Mouse (Mus musculus) heart, embryonic 11.5 days (tissue): ENCODE results near the gene Scyl1. TPM values are rescaled to one million over a fixed set of nuclear protein-coding genes. Genes with fewer than 3 reads are reported as not detected.

ENCODE experiments used
- ATAC-seq: fragments of 200-750 bp; cut with Nextera tagmentation; replicated peaks from 2 replicates; pipeline ENCODE4 v1.8.0; 2017; ENCODE audit warnings: moderate library complexity; ENCODE audit not compliant: insufficient number of reproducible peaks, low FRiP score, low TSS enrichment
- H3K27ac ChIP-seq: fragments of 300-500 bp; sonication (generic); 2 replicates; pipeline ENCODE4 v1.5.1; 2014; ENCODE audit warnings: mild to moderate bottlenecking, low read depth, low read length
- H3K27me3 ChIP-seq: fragments of 300-500 bp; sonication (generic); 2 replicates; pipeline ENCODE4 v1.6.1; 2014; ENCODE audit warnings: mild to moderate bottlenecking, low read length, mixed read lengths; ENCODE audit not compliant: control insufficient read depth, insufficient read depth
- H3K36me3 ChIP-seq: fragments of 300-500 bp; sonication (generic); 2 replicates; pipeline ENCODE4 v1.6.1; 2014; ENCODE audit warnings: mild to moderate bottlenecking, low read length, moderate library complexity, mixed read lengths; ENCODE audit not compliant: control insufficient read depth, insufficient read depth
- H3K4me1 ChIP-seq: fragments of 300-500 bp; sonication (generic); 2 replicates; pipeline ENCODE4 v1.6.1; 2014; ENCODE audit warnings: low read length; ENCODE audit not compliant: control insufficient read depth, insufficient read depth
- H3K4me2 ChIP-seq: fragments of 300-500 bp; sonication (generic); 2 replicates; pipeline ENCODE4 v1.6.1; 2014; ENCODE audit warnings: mild to moderate bottlenecking, moderate library complexity
- H3K4me3 ChIP-seq: fragments of 300-500 bp; sonication (generic); 2 replicates; pipeline ENCODE4 v1.5.1; 2014; ENCODE audit warnings: low read depth, low read length
- H3K9ac ChIP-seq: fragments of 300-500 bp; sonication (generic); 2 replicates; pipeline ENCODE4 v1.6.1; 2014; ENCODE audit warnings: mild to moderate bottlenecking, low read depth, low read length, moderate library complexity
- H3K9me3 ChIP-seq: fragments of 300-500 bp; sonication (generic); replicated peaks from 2 replicates; pipeline ENCODE4 v1.6.1; 2016; ENCODE audit warnings: low read length; ENCODE audit not compliant: control insufficient read depth
- WGBS: fragments of 180-500 bp; shearing (Covaris S2); extraction: QIAGEN DNeasy Blood & Tissue Kit; methylation state at CpG from one replicate; pipeline ENCODE4 v1.1.7; 2014; ENCODE audit not compliant: insufficient replicate concordance; 5-methylcytosine and 5-hydroxymethylcytosine counted together
- polyA plus RNA-seq: library from polyadenylated mRNA; unstranded; fragments of >200 nt; fragmentation: Nextera tagmentation; extraction: Ambion mirVana; gene quantifications from 2 replicates; pipeline ENCODE4 v1.2.1, GENCODE M21; 2014

The Scyl1 gene
- polyA plus RNA-seq, 1 experiment from 2014 or later, result 59.4 TPM

DNA sequence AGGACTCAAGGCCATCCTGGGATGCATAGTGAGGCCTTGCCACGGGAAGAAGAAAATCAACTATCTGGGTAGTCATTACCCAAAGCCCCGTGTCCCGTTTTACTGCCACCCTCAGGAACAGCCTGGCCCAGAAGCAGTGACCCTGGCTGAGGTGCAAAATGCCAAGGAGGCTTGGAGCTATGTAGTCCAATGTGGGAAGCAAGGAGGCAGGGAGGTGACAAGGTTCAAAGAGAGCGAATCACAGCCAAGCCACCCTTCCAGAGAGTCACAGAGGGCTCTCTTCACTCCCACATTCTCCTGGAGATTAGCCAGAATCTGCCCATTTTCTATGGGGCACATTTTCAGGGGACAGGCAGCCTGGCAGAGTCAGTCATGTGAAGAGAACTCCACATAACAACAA lies 3.9 kb downstream of the Scyl1 start:
- Histone ChIP-seq H3K36me3 (peaks cover 30% of the 10 kb centered on the region), H3K27ac (no peak overlapping the region), H3K4me1 (peaks cover 12% of the 10 kb centered on the region), H3K9ac (no peak overlapping the region), H3K9me3 (no peaks in the 10 kb centered on the region), H3K4me2 (no peak overlapping the region), H3K4me3 (no peak overlapping the region), H3K27me3 (no peaks in the 10 kb centered on the region)
- ATAC-seq, result no peak
- 86% methylated on average over 4 of the region's 4 CpGs for WGBS

DNA sequence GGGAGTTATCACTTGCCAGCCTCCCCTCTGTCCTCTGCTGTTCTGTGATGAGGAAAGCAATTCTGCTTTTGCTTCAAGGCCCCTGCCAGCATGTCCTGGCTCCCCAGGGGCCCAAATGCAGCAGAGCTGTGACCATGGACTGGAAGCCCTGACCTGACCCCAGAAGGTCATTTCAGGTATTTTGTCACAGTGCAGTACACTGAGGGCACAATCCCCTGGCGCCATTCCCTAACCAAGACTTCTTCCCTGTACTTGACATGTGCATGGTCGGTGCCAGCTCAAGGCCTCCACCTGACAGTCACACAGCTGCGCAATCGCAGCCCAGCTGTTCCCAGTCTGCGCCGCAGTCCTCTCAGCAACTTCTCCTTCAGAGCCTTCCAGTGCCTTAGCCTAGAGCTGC lies 8.1 kb downstream of the Scyl1 start:
- Histone ChIP-seq H3K27ac (no peak overlapping the region), H3K4me3 (no peak overlapping the region), H3K4me1 (no peaks in the 10 kb centered on the region), H3K36me3 (peaks cover 53% of the 10 kb centered on the region), H3K4me2 (no peak overlapping the region), H3K9ac (no peak overlapping the region), H3K9me3 (no peaks in the 10 kb centered on the region), H3K27me3 (peaks cover 11% of the 10 kb centered on the region)
- 92% methylated on average over 6 of the region's 6 CpGs for WGBS
- ATAC-seq, result no peak

DNA sequence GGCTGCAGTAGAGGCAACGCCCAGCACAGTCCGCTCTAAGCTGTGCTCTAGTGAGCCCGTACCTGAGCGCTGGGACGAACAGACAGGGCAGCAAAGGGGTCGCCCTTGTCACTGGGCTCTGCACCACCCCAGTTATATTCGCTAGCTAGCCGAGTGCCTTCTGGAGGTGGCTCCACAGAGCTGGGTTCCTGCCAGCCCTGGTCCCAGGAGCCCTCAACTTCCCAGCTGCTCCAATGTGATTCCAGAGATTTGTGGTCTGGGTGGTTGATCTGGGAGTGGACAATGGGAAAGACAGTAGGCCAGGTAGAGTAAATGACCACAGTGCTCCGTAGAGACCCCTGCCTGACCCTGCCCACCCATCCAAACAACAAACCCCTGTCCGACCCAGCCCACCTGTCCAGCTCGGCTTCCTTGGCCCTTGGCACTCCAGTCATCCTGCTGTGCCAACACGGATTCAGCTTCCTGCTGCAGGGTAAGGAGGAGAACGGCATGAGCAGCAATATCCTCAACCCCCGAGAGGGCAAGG lies 12.3 kb downstream of the Scyl1 start:
- H3K27ac ChIP-seq, result no peak overlapping the region
- no peak overlapping the region for H3K4me3 ChIP-seq
- no peak overlapping the region for H3K4me2 ChIP-seq
- no peak for ATAC-seq
- no peak overlapping the region for H3K9ac ChIP-seq
- H3K9me3 ChIP-seq, result no peaks in the 10 kb centered on the region
- WGBS, result 88% methylated on average over 14 of the region's 14 CpGs
- H3K4me1 ChIP-seq, result peaks cover 16% of the 10 kb centered on the region
- H3K27me3 ChIP-seq, result peaks cover 50% of the 10 kb centered on the region
- H3K36me3 ChIP-seq, result peaks cover 44% of the 10 kb centered on the region

DNA sequence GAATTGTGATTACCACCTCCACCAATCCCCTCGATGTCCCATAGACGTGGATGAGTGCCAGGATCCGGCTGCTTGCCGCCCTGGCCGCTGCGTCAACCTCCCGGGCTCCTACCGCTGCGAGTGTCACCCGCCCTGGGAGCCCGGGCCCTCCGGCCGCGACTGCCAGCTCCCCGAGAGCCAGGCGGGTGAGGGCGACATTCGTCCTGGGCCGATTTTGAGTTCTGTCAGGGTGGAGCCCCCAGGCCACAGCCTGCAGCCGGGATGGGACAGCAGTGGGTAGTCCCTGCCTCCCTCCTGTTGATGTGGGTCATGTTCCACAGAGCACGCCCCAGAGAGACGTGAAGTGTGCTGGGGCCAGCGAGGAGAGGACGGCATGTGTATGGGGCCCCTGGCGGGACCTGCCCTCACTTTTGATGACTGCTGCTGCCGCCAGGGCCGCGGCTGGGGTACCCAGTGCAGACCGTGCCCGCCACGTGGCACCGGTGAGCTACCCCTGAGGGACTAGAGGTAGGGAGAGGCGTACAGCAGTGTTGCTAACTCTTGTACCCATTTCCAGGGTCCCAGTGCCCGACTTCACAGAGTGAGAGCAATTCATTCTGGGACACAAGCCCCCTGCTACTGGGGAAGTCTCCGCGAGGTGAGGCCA lies 14.1 kb downstream of the Scyl1 start:
- WGBS, result 11% methylated on average over 36 of the region's 36 CpGs
- peaks cover 35% of the 10 kb centered on the region for H3K36me3 ChIP-seq
- no peaks in the 10 kb centered on the region for H3K9me3 ChIP-seq
- no peak overlapping the region for H3K27ac ChIP-seq
- peaks cover 16% of the 10 kb centered on the region for H3K4me1 ChIP-seq
- no peak for ATAC-seq
- peaks cover 68% of the 10 kb centered on the region for H3K27me3 ChIP-seq
- peak overlapping the region; percentile 60 for H3K9ac ChIP-seq
- H3K4me2 ChIP-seq, result peak overlapping the region; percentile 67
- H3K4me3 ChIP-seq, result peak overlapping the region; percentile 41

DNA sequence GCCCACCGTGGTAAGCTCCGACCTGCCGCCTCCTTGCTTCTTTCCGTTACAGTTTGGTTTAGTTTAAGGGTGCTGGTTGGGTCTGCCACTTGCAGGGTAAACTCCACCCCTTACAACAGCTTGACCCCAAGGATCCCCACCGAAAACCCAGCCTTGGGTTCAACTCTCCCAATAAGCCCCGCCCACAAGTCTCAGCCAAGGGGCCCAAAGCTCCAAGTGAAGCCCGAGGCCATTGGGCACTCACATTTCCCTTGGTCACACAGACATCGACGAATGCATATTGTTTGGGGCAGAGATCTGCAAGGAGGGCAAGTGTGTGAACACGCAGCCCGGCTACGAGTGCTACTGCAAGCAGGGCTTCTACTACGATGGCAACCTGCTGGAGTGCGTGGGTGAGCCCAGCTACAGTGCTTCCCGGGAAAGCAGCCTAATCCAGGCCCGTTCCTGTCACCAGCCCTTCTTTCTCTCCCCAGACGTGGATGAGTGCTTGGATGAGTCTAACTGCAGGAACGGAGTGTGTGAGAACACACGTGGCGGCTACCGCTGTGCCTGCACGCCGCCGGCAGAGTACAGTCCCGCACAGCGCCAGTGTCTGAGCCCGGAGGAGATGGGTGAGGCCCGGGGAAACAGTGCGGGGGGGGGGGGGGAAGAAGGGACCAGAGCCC lies 14.8 kb downstream of the Scyl1 start:
- peaks cover 21% of the 10 kb centered on the region for H3K4me1 ChIP-seq
- H3K4me2 ChIP-seq, result peak overlapping the region; percentile 67
- H3K4me3 ChIP-seq, result peak overlapping the region; percentile 41
- no peak; the same call in 1 of the 2 replicates for ATAC-seq
- no peaks in the 10 kb centered on the region for H3K9me3 ChIP-seq
- H3K9ac ChIP-seq, result peak overlapping the region; percentile 60; the same call in 1 of the 2 replicates
- H3K36me3 ChIP-seq, result peaks cover 31% of the 10 kb centered on the region
- peaks cover 74% of the 10 kb centered on the region for H3K27me3 ChIP-seq
- WGBS, result 12% methylated on average over 28 of the region's 29 CpGs
- H3K27ac ChIP-seq, result no peak overlapping the region

DNA sequence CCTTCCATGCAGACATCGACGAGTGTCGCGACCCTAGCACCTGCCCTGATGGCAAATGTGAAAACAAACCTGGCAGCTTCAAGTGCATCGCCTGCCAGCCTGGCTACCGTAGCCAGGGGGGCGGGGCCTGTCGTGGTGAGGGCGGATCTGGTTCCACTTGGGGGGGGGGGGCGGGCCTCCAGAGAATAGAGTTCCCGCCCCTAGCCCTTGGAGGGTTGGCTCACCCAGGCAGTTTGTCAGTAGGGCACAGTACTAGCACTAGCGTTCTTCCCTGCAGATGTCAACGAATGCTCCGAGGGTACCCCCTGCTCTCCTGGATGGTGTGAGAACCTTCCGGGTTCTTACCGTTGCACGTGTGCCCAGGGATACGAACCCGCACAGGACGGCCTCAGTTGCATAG lies 19.5 kb downstream of the Scyl1 start:
- Histone ChIP-seq H3K4me3 (peak overlapping the region; percentile 12; the same call in 1 of the 2 replicates), H3K27me3 (peaks cover 87% of the 10 kb centered on the region), H3K4me1 (peaks cover 22% of the 10 kb centered on the region), H3K4me2 (peak overlapping the region; percentile 37), H3K27ac (no peak overlapping the region), H3K9ac (0 out of 2 replicates have a peak overlapping the region, but pooled peaks have one; percentile 22), H3K9me3 (no peaks in the 10 kb centered on the region), H3K36me3 (no peaks in the 10 kb centered on the region)
- no peak for ATAC-seq
- WGBS, result 6% methylated on average over 20 of the region's 20 CpGs

DNA sequence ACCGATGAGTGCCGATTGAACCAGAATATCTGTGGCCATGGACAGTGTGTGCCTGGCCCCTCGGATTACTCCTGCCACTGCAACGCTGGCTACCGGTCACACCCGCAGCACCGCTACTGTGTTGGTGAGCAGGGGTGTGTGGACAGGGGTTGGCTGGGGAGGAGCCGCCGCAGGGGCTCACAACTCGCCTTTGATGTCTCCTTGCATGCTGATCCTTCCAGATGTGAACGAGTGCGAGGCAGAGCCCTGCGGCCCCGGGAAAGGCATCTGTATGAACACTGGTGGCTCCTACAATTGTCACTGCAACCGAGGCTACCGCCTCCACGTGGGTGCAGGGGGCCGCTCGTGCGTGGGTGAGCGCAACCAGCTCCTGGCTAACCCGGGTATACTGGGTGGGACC lies 20.3 kb downstream of the Scyl1 start:
- Histone ChIP-seq H3K27me3 (peaks cover 87% of the 10 kb centered on the region), H3K4me1 (peaks cover 23% of the 10 kb centered on the region), H3K9ac (no peak overlapping the region), H3K36me3 (no peaks in the 10 kb centered on the region), H3K27ac (no peak overlapping the region), H3K4me3 (no peak overlapping the region), H3K4me2 (no peak overlapping the region; the same call in 1 of the 2 replicates), H3K9me3 (no peaks in the 10 kb centered on the region)
- 7% methylated on average over 22 of the region's 22 CpGs for WGBS
- no peak for ATAC-seq

DNA sequence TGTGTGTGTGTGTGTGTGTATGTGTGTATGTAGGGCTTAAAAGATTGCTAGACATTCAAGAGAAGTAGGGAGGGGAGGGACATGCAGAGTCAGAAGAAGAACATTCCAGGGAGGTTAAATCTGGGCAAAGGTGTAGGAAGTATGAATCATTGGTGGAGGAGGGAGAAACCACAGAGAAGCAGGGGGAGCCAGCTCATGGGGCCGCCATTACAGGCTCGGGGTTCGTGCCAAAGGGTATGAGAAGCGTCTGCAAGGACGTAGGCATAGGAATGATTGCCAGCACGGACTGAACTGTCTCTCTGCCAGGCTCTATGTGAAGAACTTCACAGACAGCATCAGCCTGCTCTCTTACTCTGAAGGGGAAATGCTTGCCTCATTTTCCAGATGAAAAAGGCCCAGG lies 21.7 kb downstream of the Scyl1 start:
- no peaks in the 10 kb centered on the region for H3K9me3 ChIP-seq
- WGBS, result 70% methylated on average over 6 of the region's 6 CpGs

More for the DNA sequence above, 21.7 kb downstream of the Scyl1 start:
- ATAC-seq, result no peak
- Histone ChIP-seq H3K4me3 (no peak overlapping the region), H3K4me1 (peaks cover 30% of the 10 kb centered on the region), H3K27ac (no peak overlapping the region), H3K9ac (no peak overlapping the region), H3K4me2 (no peak overlapping the region), H3K27me3 (peaks cover 87% of the 10 kb centered on the region), H3K36me3 (no peaks in the 10 kb centered on the region)
